Mouse (Mus musculus): ENCODE data around the gene Nudt7.

Gene Nudt7

GRCm38 (mm10) chr8:114143645-114144290 is 10.4 kb downstream of the Nudt7 start:
- no peak for DNase-seq (ENCODE audit: low spot score)

GRCm38 (mm10) chr8:114153311-114154045 is 20.1 kb downstream of the Nudt7 start:
- no peak for DNase-seq (ENCODE audit: low spot score)

- DNase-seq (ENCODE audit: low spot score), result no peak
Measured at GRCm38 (mm10) chr8:114158586-114158985, 25.2 kb downstream of the Nudt7 start.

GRCm38 (mm10) chr8:114159666-114160065 is 26.3 kb downstream of the Nudt7 start:
- no peak for DNase-seq (ENCODE audit: low spot score)

GRCm38 (mm10) chr8:114163871-114164270 is 30.5 kb downstream of the Nudt7 start:
- no peak for DNase-seq (ENCODE audit: low spot score)

- DNase-seq (ENCODE audit: low spot score), result no peak
Measured at GRCm38 (mm10) chr8:114164444-114165096, 31.2 kb downstream of the Nudt7 start.

GRCm38 (mm10) chr8:114165741-114166140 is 32.4 kb downstream of the Nudt7 start:
- DNase-seq (ENCODE audit: low spot score), result no peak

GRCm38 (mm10) chr8:114176721-114177120 is 43.4 kb downstream of the Nudt7 start:
- no peak for DNase-seq (ENCODE audit: low spot score)

GRCm38 (mm10) chr8:114193334-114193733 is 60.0 kb downstream of the Nudt7 start:
- no peak for DNase-seq (ENCODE audit: low spot score)

GRCm38 (mm10) chr8:114198990-114199389 is 65.6 kb downstream of the Nudt7 start:
- no peak for DNase-seq (ENCODE audit: low spot score)

All from embryo, embryonic 10.5 days (tissue).